Mouse (Mus musculus) stomach, postnatal 0 days (tissue): ENCODE measurements around the gene Apoa5.

Experiments used
- CTCF ChIP-seq: IDR thresholded peaks from 2 replicates; pipeline ENCODE4 v1.5.1; 2016; ENCODE audit warnings: antibody characterized with exemption, low read depth, mild to moderate bottlenecking, moderate library complexity
- EP300 ChIP-seq: optimal IDR thresholded peaks from 2 replicates; pipeline ENCODE3; 2016; ENCODE audit warnings: antibody characterized with exemption

DNA sequence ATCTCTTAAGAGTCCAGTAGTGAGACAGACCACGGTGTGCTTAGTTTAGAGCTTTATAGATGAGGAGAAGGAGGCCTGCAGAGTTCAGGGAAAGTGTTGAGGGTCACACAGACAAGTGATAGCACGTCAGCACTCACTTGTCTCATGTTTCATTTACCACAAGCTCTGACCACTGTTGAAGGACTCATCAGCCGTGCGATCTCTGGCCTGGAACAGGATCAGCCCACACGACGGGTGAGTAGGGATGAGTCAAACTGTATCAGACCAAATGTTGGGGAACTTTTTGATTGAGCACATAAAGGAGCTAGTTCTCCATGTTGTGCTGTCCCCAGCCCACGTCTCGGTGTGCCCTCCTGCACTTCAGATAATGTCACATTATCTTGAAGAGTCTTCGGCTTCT is 6.1 kb downstream of the Apoa5 start:
- TF ChIP-seq CTCF (no peak), EP300 (no peak)
